Mouse (Mus musculus): ENCODE results near the gene Mthfr. TPM values are rescaled to one million over a fixed set of nuclear protein-coding genes. Genes with fewer than 3 reads are reported as not detected.

Mthfr gene
- polyA plus RNA-seq, 1 experiment from 2014 or later = 11.2 TPM

DNA sequence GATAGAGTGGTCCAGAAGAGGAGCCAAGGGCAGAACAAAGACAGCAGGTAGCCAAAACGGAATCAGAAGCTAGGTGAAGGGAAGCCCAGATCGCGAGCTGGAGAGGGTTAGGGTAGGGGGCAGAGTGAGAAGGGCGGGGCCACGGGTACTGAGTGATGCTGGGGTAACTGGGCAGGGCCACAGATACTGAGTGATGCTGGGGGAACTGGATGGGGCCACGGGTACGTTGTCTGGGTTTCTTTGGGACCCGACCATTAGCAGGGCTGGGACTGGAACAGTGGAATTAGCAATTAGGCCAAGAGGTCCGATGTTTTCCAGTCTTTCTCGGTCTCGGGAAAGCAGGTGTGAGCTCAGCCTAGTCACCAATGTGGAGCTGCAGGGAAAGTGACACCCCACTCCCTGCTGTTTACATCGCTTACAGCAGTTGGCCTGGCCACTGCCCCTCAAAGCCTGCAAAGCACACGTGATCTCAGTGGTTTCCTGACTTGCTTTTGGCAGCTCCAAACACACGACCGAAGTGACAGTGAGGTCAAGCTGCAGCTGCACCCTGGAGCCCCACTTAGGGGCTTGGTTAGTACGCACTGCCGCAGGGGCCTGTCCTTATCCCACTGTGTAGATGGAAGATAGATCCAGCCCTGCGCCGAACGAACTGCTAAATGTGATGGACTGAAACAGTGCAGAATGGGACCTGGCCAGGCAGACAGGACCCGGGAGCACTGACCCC is 44.5 kb downstream of the Mthfr start:
- peaks cover 47% of the 10 kb centered on the region for H3K4me1 ChIP-seq (replicated peaks)
- 46% methylated on average over 21 of the region's 21 CpGs for whole genome bisulfite sequencing
- no peak overlapping the region for H3K9ac ChIP-seq
- peaks cover 11% of the 10 kb centered on the region; the same call in 1 of the 2 replicates for H3K36me3 ChIP-seq
- no peaks in the 10 kb centered on the region for H3K27me3 ChIP-seq
- H3K4me3 ChIP-seq = no peak overlapping the region
- H3K9me3 ChIP-seq (replicated peaks) = no peaks in the 10 kb centered on the region
- 0 out of 2 replicates have a peak overlapping the region, but pooled peaks have one; percentile 4 for H3K27ac ChIP-seq
- no peak for ATAC-seq (replicated peaks; ENCODE audit: insufficient number of reproducible peaks, insufficient read depth, low FRiP score, low read depth)
- no peak overlapping the region for H3K4me2 ChIP-seq

DNA sequence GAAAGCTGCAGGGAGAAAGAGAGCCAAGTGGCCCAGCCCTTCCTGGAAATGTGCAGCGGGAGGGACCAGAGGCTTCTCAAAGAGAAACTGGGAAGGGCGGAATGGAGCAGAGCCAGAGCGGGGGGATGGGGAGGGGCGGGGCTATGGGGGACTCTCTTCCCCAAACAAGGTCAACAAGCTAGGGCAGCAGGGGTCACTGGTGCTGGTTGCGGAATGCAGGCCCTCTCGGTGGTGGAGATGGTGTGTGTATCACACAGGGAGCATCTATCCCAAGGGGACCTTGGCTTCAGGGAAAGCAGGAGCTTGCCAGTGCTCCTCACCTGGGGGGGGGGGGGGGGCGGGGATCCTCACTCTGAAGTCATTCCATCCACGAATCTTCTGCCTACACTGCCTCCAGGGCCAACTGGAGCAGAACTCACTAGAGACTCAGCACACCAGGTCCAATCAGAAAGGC is 45.4 kb downstream of the Mthfr start:
- Histone ChIP-seq H3K9me3 (replicated peaks) (no peaks in the 10 kb centered on the region), H3K4me1 (replicated peaks) (peaks cover 47% of the 10 kb centered on the region), H3K4me2 (no peak overlapping the region), H3K4me3 (no peak overlapping the region), H3K27me3 (no peaks in the 10 kb centered on the region), H3K36me3 (peaks cover 11% of the 10 kb centered on the region; the same call in 1 of the 2 replicates), H3K27ac (no peak overlapping the region), H3K9ac (no peak overlapping the region)
- ATAC-seq (replicated peaks; ENCODE audit: insufficient number of reproducible peaks, insufficient read depth, low FRiP score, low read depth) = no peak
- 28% methylated on average over 7 of the region's 8 CpGs for WGBS

DNA sequence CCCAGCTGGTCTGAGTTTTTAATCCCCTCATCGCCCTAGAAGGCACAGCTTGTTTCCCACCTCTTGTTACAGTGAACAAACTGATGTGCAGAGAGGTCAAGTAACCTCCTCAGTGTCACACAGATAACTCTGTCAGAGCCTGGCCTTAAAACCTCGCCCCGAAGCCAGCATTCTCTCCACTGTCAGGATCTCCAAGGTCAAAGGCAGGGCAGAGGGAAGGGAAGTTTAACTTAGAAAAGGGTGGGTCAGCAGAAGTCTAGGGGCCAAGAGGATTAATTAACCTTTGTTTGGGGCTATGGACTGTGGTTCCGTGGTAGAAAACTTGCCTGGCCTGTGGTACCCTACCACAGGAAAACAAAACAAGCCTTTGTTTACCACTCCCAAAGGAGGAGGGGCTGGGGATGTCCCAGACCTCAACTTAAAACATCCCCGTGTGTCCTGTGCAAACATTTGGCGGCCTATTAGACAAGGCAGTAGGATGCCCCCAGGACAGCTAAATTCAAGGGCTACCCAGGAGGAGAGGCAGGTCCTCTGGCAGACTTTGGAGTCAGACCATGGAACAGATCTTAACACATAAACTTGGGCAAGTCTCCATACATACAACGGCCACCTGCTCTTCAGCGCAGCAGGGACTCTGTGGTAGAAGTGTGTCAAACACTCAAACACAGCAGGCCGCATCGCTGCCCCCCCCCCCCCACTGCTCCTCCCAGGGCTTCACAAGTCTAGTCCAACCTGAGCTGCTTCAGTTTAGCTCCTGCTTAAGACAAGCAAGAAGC is 46.4 kb downstream of the Mthfr start:
- ATAC-seq (replicated peaks; ENCODE audit: insufficient number of reproducible peaks, insufficient read depth, low FRiP score, low read depth) = no peak
- Histone ChIP-seq H3K36me3 (peaks cover 6% of the 10 kb centered on the region; the same call in 1 of the 2 replicates), H3K4me2 (no peak overlapping the region), H3K27me3 (no peaks in the 10 kb centered on the region), H3K4me1 (replicated peaks) (peaks cover 47% of the 10 kb centered on the region), H3K9me3 (replicated peaks) (no peaks in the 10 kb centered on the region), H3K9ac (no peak overlapping the region), H3K4me3 (no peak overlapping the region), H3K27ac (no peak overlapping the region)
- 48% methylated on average over 10 of the region's 10 CpGs for WGBS

DNA sequence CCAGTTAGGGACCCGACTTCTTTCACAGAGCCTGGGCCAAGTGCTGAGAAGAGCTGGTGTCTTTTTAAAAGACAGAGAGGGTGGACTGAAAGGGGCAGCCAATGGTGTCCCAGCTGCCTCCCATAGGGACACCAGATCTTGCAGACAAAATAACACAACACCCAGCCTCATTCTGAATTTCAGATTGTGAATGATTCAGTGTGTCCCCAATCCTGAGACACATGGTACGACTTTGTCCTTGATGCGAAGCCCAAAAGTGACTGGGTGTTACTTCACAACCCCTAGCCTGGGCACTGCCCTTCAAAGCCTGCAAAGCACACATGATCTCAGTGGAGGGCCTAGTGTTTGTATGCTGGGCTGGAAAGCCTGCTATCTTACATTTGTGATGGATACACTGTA is 47.0 kb downstream of the Mthfr start:
- Histone ChIP-seq H3K27me3 (no peaks in the 10 kb centered on the region), H3K4me1 (replicated peaks) (peaks cover 47% of the 10 kb centered on the region), H3K4me3 (no peak overlapping the region), H3K4me2 (no peak overlapping the region), H3K36me3 (peaks cover 5% of the 10 kb centered on the region; the same call in 1 of the 2 replicates), H3K9ac (no peak overlapping the region), H3K27ac (no peak overlapping the region), H3K9me3 (replicated peaks) (no peaks in the 10 kb centered on the region)
- no peak for ATAC-seq (replicated peaks; ENCODE audit: insufficient number of reproducible peaks, insufficient read depth, low FRiP score, low read depth)
- WGBS = 72% methylated on average over 3 of the region's 3 CpGs

GRCm38 (mm10) chr4:148087091-148087906 is 48.4 kb downstream of the Mthfr start:
- peak overlapping the region; percentile 86 for H3K27ac ChIP-seq
- 2% methylated on average over 30 of the region's 30 CpGs for WGBS
- H3K4me2 ChIP-seq = peak overlapping the region; percentile 83
- no peaks in the 10 kb centered on the region for H3K9me3 ChIP-seq (replicated peaks)
- peak overlapping the region; percentile 91 for H3K4me3 ChIP-seq
- no peaks in the 10 kb centered on the region for H3K36me3 ChIP-seq
- H3K4me1 ChIP-seq (replicated peaks) = peaks cover 47% of the 10 kb centered on the region
- H3K9ac ChIP-seq = peak overlapping the region; percentile 89
- no peaks in the 10 kb centered on the region for H3K27me3 ChIP-seq
- ATAC-seq (replicated peaks; ENCODE audit: insufficient number of reproducible peaks, insufficient read depth, low FRiP score, low read depth) = peak; percentile 51

DNA sequence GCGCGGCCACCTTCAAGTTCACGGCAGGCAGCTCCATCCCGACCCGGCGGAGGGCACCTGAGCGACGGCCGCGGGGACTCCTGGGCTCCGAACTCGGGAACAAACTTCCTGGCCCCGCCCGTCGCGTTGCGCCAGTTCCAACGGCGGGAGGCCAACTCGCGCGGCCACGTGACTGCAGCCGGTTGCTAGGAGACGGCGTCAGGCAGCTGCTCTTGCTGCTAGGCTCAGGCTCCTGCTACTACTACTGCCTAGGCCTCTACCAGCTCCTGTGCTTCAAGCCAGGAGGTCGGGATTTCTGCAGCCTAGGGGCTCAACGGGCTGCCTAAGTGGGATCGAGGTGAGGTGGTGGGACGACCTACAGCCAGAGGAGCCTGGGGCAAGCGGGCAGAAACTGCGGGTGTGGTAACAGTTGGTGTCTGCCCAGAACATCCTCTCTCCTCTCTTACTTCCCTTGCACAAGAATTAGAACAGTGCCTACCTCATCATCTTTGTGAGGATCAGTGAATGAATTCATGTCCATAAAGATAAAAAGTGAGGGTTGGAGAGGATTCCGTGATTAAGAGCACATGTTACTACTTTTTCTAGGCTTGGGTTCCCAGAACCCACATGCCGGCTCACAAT is 49.1 kb downstream of the Mthfr start, which contains the start of gene Agtrap:
Gene Agtrap (minus strand): TSS at position 125 of the 621 bp plus-strand sequence.
- Histone ChIP-seq H3K4me3 (peak within 1 kb of the TSS; percentile 91), H3K4me1 (replicated peaks) (peaks cover 41% of the 10 kb centered on the region), H3K9ac (peak within 1 kb of the TSS; percentile 89), H3K27ac (peak within 1 kb of the TSS; percentile 86), H3K9me3 (replicated peaks) (no peaks in the 10 kb centered on the region), H3K27me3 (no peaks in the 10 kb centered on the region), H3K36me3 (no peaks in the 10 kb centered on the region), H3K4me2 (peak within 1 kb of the TSS; percentile 83)
- WGBS = 7% methylated on average over 34 of the region's 34 CpGs
- peak; percentile 82 for ATAC-seq (replicated peaks; ENCODE audit: insufficient number of reproducible peaks, insufficient read depth, low FRiP score, low read depth)

DNA sequence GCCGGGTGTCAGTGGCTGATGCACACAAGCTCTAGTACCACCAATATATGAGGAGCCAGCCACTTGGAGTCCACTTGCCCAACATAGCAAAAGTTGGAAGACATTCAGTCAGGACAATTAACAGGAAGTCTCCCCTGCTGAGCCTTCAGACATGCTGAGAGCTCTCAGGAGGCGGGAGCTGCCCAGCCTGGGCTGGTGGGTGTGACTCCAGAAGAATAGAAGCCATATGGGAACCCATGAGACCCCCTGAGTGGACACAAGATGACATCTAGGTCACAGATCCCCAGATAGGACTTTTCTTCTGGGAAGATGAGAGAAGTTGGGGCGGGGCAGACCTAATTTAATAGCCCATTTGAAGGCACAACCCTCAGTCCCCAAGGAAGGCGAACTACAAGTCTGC is 50.3 kb downstream of the Mthfr start:
- Histone ChIP-seq H3K4me1 (replicated peaks) (peaks cover 30% of the 10 kb centered on the region), H3K27me3 (no peaks in the 10 kb centered on the region), H3K4me2 (no peak overlapping the region), H3K4me3 (no peak overlapping the region), H3K27ac (no peak overlapping the region), H3K36me3 (no peaks in the 10 kb centered on the region), H3K9me3 (replicated peaks) (no peaks in the 10 kb centered on the region), H3K9ac (no peak overlapping the region)
- no peak for ATAC-seq (replicated peaks; ENCODE audit: insufficient number of reproducible peaks, insufficient read depth, low FRiP score, low read depth)
- 64% methylated on average over 4 of the region's 4 CpGs for WGBS

DNA sequence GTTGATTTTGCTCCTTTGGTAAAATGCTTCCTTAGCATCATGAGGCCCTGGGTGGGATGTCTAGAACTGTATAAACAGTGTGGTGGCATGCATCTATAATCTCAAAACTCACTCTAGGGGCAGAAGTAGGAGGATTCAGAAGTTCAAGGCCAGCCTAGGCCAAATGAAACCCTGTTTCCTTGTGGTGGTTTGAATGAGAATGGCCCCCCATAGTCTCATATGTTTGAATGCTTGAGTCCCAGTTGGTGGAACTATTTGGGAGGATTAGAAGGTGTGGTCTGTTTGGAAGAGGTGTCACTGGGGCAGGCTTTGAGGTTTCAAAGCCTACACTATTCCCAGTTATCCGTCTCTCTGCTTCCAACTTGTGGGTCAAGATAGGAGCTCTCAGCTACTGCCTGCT is 52.3 kb downstream of the Mthfr start:
- Histone ChIP-seq H3K9me3 (replicated peaks) (no peaks in the 10 kb centered on the region), H3K36me3 (no peaks in the 10 kb centered on the region)
- WGBS = 80% methylated on average over 1 of the region's 1 CpGs

DNA sequence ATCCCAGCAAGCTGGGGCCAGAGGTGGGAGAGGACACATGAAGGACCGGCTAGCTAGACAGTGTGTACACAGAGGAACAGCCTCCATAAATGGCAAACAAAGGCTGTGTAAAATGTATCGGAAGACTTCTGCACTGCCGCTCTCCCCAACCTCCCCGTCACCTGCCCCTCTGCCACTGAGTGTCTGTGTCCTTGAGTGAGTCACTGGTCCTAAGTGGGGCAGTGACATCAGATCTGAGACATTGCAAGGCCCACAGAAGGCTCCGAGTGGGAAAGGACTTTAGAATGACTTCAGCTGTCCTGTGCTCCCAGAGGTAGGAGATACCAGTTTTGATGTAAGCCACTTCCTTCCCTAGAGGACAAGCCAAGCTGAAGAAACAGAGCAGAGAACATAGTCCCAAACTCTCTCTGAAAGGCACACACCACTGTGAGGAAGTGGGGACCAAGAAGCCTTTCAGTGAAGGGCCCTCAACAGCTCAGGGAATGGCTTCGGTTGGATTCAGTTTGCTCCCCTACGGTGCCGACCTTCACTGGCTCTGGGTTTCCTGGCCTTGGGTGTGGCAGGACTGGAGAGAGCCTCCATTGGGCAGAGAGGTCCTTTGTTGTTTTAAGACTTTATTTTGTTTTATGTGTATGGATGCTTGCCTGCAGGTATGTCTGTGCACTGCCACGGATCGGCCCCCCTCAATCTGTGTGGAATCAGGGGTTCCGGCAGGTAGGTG is 53.8 kb downstream of the Mthfr start:
- peaks cover 5% of the 10 kb centered on the region for H3K4me1 ChIP-seq (replicated peaks)
- H3K4me2 ChIP-seq = no peak overlapping the region
- H3K9ac ChIP-seq = no peak overlapping the region
- no peak overlapping the region for H3K27ac ChIP-seq
- no peaks in the 10 kb centered on the region for H3K9me3 ChIP-seq (replicated peaks)
- no peaks in the 10 kb centered on the region for H3K27me3 ChIP-seq
- ATAC-seq (replicated peaks; ENCODE audit: insufficient number of reproducible peaks, insufficient read depth, low FRiP score, low read depth) = no peak
- no peaks in the 10 kb centered on the region for H3K36me3 ChIP-seq
- WGBS = 81% methylated on average over 11 of the region's 11 CpGs
- no peak overlapping the region for H3K4me3 ChIP-seq

More for the DNA sequence above, 52.3 kb downstream of the Mthfr start:
- H3K27ac ChIP-seq = no peak overlapping the region
- H3K4me3 ChIP-seq = no peak overlapping the region
- no peaks in the 10 kb centered on the region for H3K27me3 ChIP-seq
- peaks cover 15% of the 10 kb centered on the region for H3K4me1 ChIP-seq (replicated peaks)
- no peak overlapping the region for H3K9ac ChIP-seq
- ATAC-seq (replicated peaks; ENCODE audit: insufficient number of reproducible peaks, insufficient read depth, low FRiP score, low read depth) = no peak
- no peak overlapping the region for H3K4me2 ChIP-seq

DNA sequence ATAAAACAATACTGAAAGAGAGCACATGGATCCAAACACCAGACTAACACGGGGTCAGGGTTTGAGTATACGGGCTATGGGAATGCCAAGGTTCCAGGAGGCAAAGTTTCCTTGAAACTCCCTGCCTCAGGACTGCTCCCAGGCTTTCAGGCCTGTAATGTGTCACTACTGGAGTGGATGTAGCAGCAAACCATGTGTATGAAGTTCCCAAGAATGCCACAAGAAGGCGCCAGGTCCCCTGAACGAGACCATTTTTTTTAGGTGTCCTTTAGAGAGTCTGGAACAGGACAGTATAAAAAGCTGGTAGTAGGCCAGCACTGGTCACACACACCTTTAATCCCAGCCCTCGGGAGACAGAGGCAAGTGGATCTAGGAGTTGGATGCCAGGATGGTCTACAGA is 55.3 kb downstream of the Mthfr start:
- Histone ChIP-seq H3K4me1 (replicated peaks) (no peaks in the 10 kb centered on the region), H3K4me2 (no peak overlapping the region), H3K27ac (no peak overlapping the region), H3K27me3 (no peaks in the 10 kb centered on the region), H3K9me3 (replicated peaks) (no peaks in the 10 kb centered on the region), H3K9ac (no peak overlapping the region), H3K36me3 (no peaks in the 10 kb centered on the region), H3K4me3 (no peak overlapping the region)
- WGBS = 79% methylated on average over 5 of the region's 5 CpGs
- ATAC-seq (replicated peaks; ENCODE audit: insufficient number of reproducible peaks, insufficient read depth, low FRiP score, low read depth) = no peak
